Mouse (Mus musculus) midbrain, embryonic 14.5 days (tissue): ENCODE data around the gene Gm20911. TPM values are rescaled to one million over a fixed set of nuclear protein-coding genes. Genes with fewer than 3 reads are reported as not detected.
"Not testable (repeated sequence)": the region's sequence is repeated elsewhere in the genome, so short reads cannot be mapped to it uniquely, and the experiment has no call there.

Experiments
- ATAC-seq: fragments of 200-750 bp; cut with Nextera tagmentation; 2 replicates; pipeline ENCODE4 v1.8.0; 2017; ENCODE audit warnings: moderate number of reproducible peaks, moderate library complexity; ENCODE audit not compliant: low FRiP score, low TSS enrichment
- DNase-seq: peaks from one replicate; pipeline ENCODE4 v3.0.0-alpha.2; 2015
- H3K27ac ChIP-seq: fragments of 300-500 bp; sonication (generic); replicated peaks from 2 replicates; pipeline ENCODE4 v1.5.1; 2014; ENCODE audit warnings: mild to moderate bottlenecking, low read depth, low read length, moderate library complexity
- H3K27me3 ChIP-seq: fragments of 300-500 bp; sonication (generic); 2 replicates; pipeline ENCODE4 v1.6.1; 2014; ENCODE audit warnings: low read length, control low read depth, mixed read lengths; ENCODE audit not compliant: control insufficient read depth, insufficient read depth
- H3K36me3 ChIP-seq: fragments of 300-500 bp; sonication (generic); 2 replicates; pipeline ENCODE4 v1.6.1; 2014; ENCODE audit warnings: low read length, control low read depth; ENCODE audit not compliant: control insufficient read depth, insufficient read depth
- H3K4me1 ChIP-seq: fragments of 300-500 bp; sonication (generic); 2 replicates; pipeline ENCODE4 v1.6.1; 2014; ENCODE audit warnings: mild to moderate bottlenecking, antibody characterized with exemption, low read length, control low read depth; ENCODE audit not compliant: control insufficient read depth, insufficient read depth
- H3K4me2 ChIP-seq: fragments of 300-500 bp; sonication (generic); 2 replicates; pipeline ENCODE4 v1.6.1; 2014; ENCODE audit warnings: mild to moderate bottlenecking, low read length, moderate library complexity
- H3K4me3 ChIP-seq: fragments of 300-500 bp; sonication (generic); replicated peaks from 2 replicates; pipeline ENCODE4 v1.5.1; 2014; ENCODE audit warnings: low read depth, low read length
- H3K9ac ChIP-seq: fragments of 300-500 bp; sonication (generic); replicated peaks from 2 replicates; pipeline ENCODE4 v1.6.1; 2014; ENCODE audit warnings: mild to moderate bottlenecking, low read length, moderate library complexity
- H3K9me3 ChIP-seq: fragments of 300-500 bp; sonication (generic); 2 replicates; pipeline ENCODE4 v1.6.1; 2016; ENCODE audit warnings: low read length, control low read depth, mixed read lengths; ENCODE audit not compliant: control insufficient read depth
- WGBS: fragments of 180-500 bp; shearing (Covaris S2); extraction: QIAGEN DNeasy Blood & Tissue Kit; methylation state at CpG from one replicate; pipeline ENCODE4 v1.1.7; 2014; 5-methylcytosine and 5-hydroxymethylcytosine counted together
- polyA plus RNA-seq: library from polyadenylated mRNA; unstranded; fragments of >200 nt; fragmentation: Nextera tagmentation; extraction: Ambion mirVana; gene quantifications from 2 replicates; pipeline ENCODE4 v1.2.1, GENCODE M21; 2014

Gene Gm20911
- not detected in 2 replicates for polyA plus RNA-seq

- H3K36me3 ChIP-seq, H3K9me3 ChIP-seq, H3K4me3 ChIP-seq, H3K4me1 ChIP-seq, H3K27me3 ChIP-seq, H3K9ac ChIP-seq, H3K4me2 ChIP-seq, DNase-seq, H3K27ac ChIP-seq, ATAC-seq: not testable (repeated sequence)
- WGBS, result no CpG with 5 or more reads among the region's 6 CpGs
Measured at GRCm38 (mm10) chrY:81457707-81458106, at the start of gene Gm20911. TSS of gene Gm20911 (plus strand) at chrY:81458007.
